Mouse (Mus musculus) CH12.LX (cell line): ENCODE measurements around the gene Vsir.

ENCODE experiments used
- CTCF ChIP-seq, 2 experiments: IDR thresholded peaks in 1 of 2; conservative IDR thresholded peaks in 1 of 2; 2 replicates each; pipeline ENCODE4 v1.5.1; 2011 to 2012; ENCODE audit warnings: low read depth in 2 of 2, low read length in 2 of 2, improper control_type of control experiment in 1 of 2, inconsistent platforms in 1 of 2, mild to moderate bottlenecking in 1 of 2, moderate library complexity in 1 of 2
- ELF1 ChIP-seq: IDR thresholded peaks from 2 replicates; pipeline ENCODE4 v1.6.1; 2014; ENCODE audit warnings: low read depth, mild to moderate bottlenecking, inconsistent platforms, low read length, improper control_type of control experiment
- EP300 ChIP-seq: IDR thresholded peaks from 2 replicates; pipeline ENCODE4 v1.6.1; 2011; ENCODE audit warnings: low read length, improper control_type of control experiment
- MAFK ChIP-seq: IDR thresholded peaks from 2 replicates; pipeline ENCODE4 v1.6.1; 2011; ENCODE audit warnings: low read length, improper control_type of control experiment; ENCODE audit not compliant: insufficient replicate concordance
- NELFE ChIP-seq: IDR thresholded peaks from 2 replicates; pipeline ENCODE4 v1.6.1; 2011; ENCODE audit warnings: low read depth, low read length, improper control_type of control experiment
- POLR2A ChIP-seq: IDR thresholded peaks from 2 replicates; pipeline ENCODE4 v1.6.1; 2011; ENCODE audit warnings: low read depth, mild to moderate bottlenecking, improper control_type of control experiment, low read length
- POLR2AphosphoS2 ChIP-seq: IDR thresholded peaks from 2 replicates; pipeline ENCODE4 v1.6.1; 2011; ENCODE audit warnings: low read depth, low read length, improper control_type of control experiment
- SIN3A ChIP-seq: IDR thresholded peaks from 2 replicates; pipeline ENCODE4 v1.6.1; 2012; ENCODE audit warnings: low read length, improper control_type of control experiment, inconsistent platforms
- TCF12 ChIP-seq: IDR thresholded peaks from 2 replicates; pipeline ENCODE4 v1.6.1; 2014; ENCODE audit warnings: low read depth, mild to moderate bottlenecking, inconsistent platforms, low read length, improper control_type of control experiment
- UBTF ChIP-seq: IDR thresholded peaks from 2 replicates; pipeline ENCODE4 v1.6.1; 2012; ENCODE audit warnings: low read depth, mild to moderate bottlenecking, inconsistent platforms, low read length, improper control_type of control experiment, moderate library complexity

DNA sequence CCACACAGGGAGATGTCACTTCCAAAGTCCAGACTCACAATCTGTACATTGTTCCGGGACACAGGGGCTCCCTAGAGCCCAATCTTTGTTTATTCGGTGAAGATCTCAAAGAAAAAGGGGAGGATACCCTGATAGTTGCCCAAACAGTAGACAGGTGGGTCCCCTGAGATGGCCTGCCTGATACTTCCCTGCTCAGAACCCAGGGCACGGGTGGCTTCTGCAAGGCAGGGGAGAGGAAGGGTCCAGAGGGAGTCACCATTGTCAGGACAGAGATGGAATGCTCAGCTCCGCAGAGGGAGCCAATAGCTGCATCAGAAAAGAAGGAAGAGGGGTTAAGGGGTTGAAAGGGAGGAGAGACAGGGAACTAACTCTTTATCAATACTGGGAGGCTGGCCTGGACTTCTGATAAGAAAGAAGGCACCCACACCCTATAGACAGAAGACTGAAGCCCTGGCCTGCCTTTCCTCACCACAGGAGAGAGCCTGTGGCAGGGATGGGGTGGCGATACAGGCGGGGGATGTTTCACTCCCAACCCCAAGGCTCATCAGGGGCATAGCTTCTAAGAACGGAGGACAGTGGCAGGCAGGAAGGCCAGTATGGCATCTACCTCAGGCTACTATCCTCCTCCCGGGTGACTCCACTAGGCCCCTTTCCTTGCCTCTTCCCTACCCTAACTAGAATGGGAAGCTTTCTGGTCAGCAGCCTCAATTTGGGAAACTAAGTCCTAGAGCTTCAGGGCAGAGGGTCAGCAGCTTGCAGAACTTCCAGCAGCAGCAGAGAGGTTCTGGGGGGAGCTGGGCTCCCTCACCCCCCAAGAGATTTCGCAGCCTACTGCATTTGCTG, 1.3 kb downstream of the Vsir start:
- TF ChIP-seq EP300 (no peak), CTCF (conservative IDR thresholded peaks at IDR 0.05 in 1 of 2, IDR thresholded peaks at IDR 0.05 in 1 of 2; ENCODE audit: low read depth in 2 of 2, low read length in 2 of 2) (no peak), POLR2AphosphoS2 (no peak), NELFE (no peak), TCF12 (no peak), ELF1 (no peak), POLR2A (no peak), UBTF (no peak), SIN3A (no peak), MAFK (no peak)
